Mouse (Mus musculus): Measurements from ENCODE around the gene Slain1. TPM values are rescaled to one million over a fixed set of nuclear protein-coding genes. Genes with fewer than 3 reads are reported as not detected.

Slain1 gene
- 4.6 and 8.3 TPM in 2 replicates for polyA plus RNA-seq (2016; fragmentation: Nextera tagmentation; extraction: Ambion mirVana)

GRCm38 (mm10) chr14:103649896-103650334 is at the start of gene Slain1:
Gene Slain1 (plus strand): TSS chr14:103650228.
- H3K36me3 ChIP-seq = no peaks in the 10 kb centered on the region
- H3K27ac ChIP-seq (replicated peaks) = peak within 1 kb of the TSS; percentile 97
- no peaks in the 10 kb centered on the region for H3K27me3 ChIP-seq (ENCODE audit: low read depth, poor library complexity, severe bottlenecking)
- peaks cover 58% of the 10 kb centered on the region for H3K4me1 ChIP-seq
- peak within 1 kb of the TSS; percentile 99 for H3K4me3 ChIP-seq
- 1% methylated on average over 32 of the region's 32 CpGs for WGBS
- no peaks in the 10 kb centered on the region for H3K9me3 ChIP-seq (replicated peaks)
- peak; percentile 95 for DNase-seq (ENCODE audit: low spot score)

- no peak for DNase-seq (ENCODE audit: low spot score)
- Histone ChIP-seq H3K36me3 (no peaks in the 10 kb centered on the region), H3K4me3 (no peak overlapping the region), H3K27ac (replicated peaks) (no peak overlapping the region), H3K4me1 (no peaks in the 10 kb centered on the region), H3K27me3 (ENCODE audit: low read depth, poor library complexity, severe bottlenecking) (no peaks in the 10 kb centered on the region), H3K9me3 (replicated peaks) (no peaks in the 10 kb centered on the region)
- 91% methylated on average over 8 of the region's 8 CpGs for WGBS
Measured at GRCm38 (mm10) chr14:103608063-103608462, 42.0 kb upstream of the Slain1 start.

- H3K27ac ChIP-seq (replicated peaks) = no peak overlapping the region
- no peak for DNase-seq (ENCODE audit: low spot score)
- H3K9me3 ChIP-seq (replicated peaks) = no peaks in the 10 kb centered on the region
- no peak overlapping the region for H3K4me3 ChIP-seq
- WGBS = 90% methylated on average over 6 of the region's 6 CpGs
- no peaks in the 10 kb centered on the region for H3K36me3 ChIP-seq
- H3K4me1 ChIP-seq = no peaks in the 10 kb centered on the region
- no peaks in the 10 kb centered on the region for H3K27me3 ChIP-seq (ENCODE audit: low read depth, poor library complexity, severe bottlenecking)
Measured at GRCm38 (mm10) chr14:103613573-103614271, 36.3 kb upstream of the Slain1 start.

- Histone ChIP-seq H3K4me1 (no peaks in the 10 kb centered on the region), H3K27me3 (ENCODE audit: low read depth, poor library complexity, severe bottlenecking) (no peaks in the 10 kb centered on the region), H3K36me3 (no peaks in the 10 kb centered on the region), H3K9me3 (replicated peaks) (no peaks in the 10 kb centered on the region), H3K27ac (replicated peaks) (no peak overlapping the region), H3K4me3 (no peak overlapping the region)
- DNase-seq (ENCODE audit: low spot score) = no peak
- 93% methylated on average over 4 of the region's 4 CpGs for WGBS
Measured at GRCm38 (mm10) chr14:103614272-103614587, 35.8 kb upstream of the Slain1 start.

GRCm38 (mm10) chr14:103619756-103620155 is 30.3 kb upstream of the Slain1 start:
- H3K36me3 ChIP-seq = no peaks in the 10 kb centered on the region
- 95% methylated on average over 4 of the region's 4 CpGs for WGBS
- no peak overlapping the region for H3K27ac ChIP-seq (replicated peaks)
- no peaks in the 10 kb centered on the region for H3K9me3 ChIP-seq (replicated peaks)
- no peaks in the 10 kb centered on the region for H3K4me1 ChIP-seq
- no peak overlapping the region for H3K4me3 ChIP-seq
- H3K27me3 ChIP-seq (ENCODE audit: low read depth, poor library complexity, severe bottlenecking) = no peaks in the 10 kb centered on the region
- no peak for DNase-seq (ENCODE audit: low spot score)

GRCm38 (mm10) chr14:103621207-103621606 is 28.8 kb upstream of the Slain1 start:
- DNase-seq (ENCODE audit: low spot score) = no peak

GRCm38 (mm10) chr14:103626100-103626499 is 23.9 kb upstream of the Slain1 start:
- no peak for DNase-seq (ENCODE audit: low spot score)
- no peaks in the 10 kb centered on the region for H3K36me3 ChIP-seq
- no peak overlapping the region for H3K4me3 ChIP-seq
- WGBS = 89% methylated on average over 6 of the region's 6 CpGs
- no peaks in the 10 kb centered on the region for H3K27me3 ChIP-seq (ENCODE audit: low read depth, poor library complexity, severe bottlenecking)
- no peak overlapping the region for H3K27ac ChIP-seq (replicated peaks)
- H3K9me3 ChIP-seq (replicated peaks) = no peaks in the 10 kb centered on the region
- H3K4me1 ChIP-seq = no peaks in the 10 kb centered on the region

More at GRCm38 (mm10) chr14:103621207-103621606, 28.8 kb upstream of the Slain1 start:
- Histone ChIP-seq H3K36me3 (no peaks in the 10 kb centered on the region), H3K4me1 (no peaks in the 10 kb centered on the region), H3K27ac (replicated peaks) (no peak overlapping the region), H3K27me3 (ENCODE audit: low read depth, poor library complexity, severe bottlenecking) (no peaks in the 10 kb centered on the region), H3K4me3 (no peak overlapping the region), H3K9me3 (replicated peaks) (no peaks in the 10 kb centered on the region)
- 89% methylated on average over 2 of the region's 2 CpGs for WGBS

GRCm38 (mm10) chr14:103629639-103630364 is 20.2 kb upstream of the Slain1 start:
- Histone ChIP-seq H3K36me3 (no peaks in the 10 kb centered on the region), H3K9me3 (replicated peaks) (0 out of 2 replicates have a peak, but pooled peaks cover 4% of the 10 kb centered on the region), H3K27me3 (ENCODE audit: low read depth, poor library complexity, severe bottlenecking) (no peaks in the 10 kb centered on the region), H3K4me3 (no peak overlapping the region), H3K27ac (replicated peaks) (no peak overlapping the region), H3K4me1 (no peaks in the 10 kb centered on the region)
- DNase-seq (ENCODE audit: low spot score) = no peak
- 95% methylated on average over 7 of the region's 7 CpGs for WGBS

GRCm38 (mm10) chr14:103630545-103630944 is 19.5 kb upstream of the Slain1 start:
- no peaks in the 10 kb centered on the region for H3K36me3 ChIP-seq
- WGBS = 81% methylated on average over 8 of the region's 8 CpGs
- no peak overlapping the region for H3K27ac ChIP-seq (replicated peaks)
- no peak for DNase-seq (ENCODE audit: low spot score)
- H3K27me3 ChIP-seq (ENCODE audit: low read depth, poor library complexity, severe bottlenecking) = no peaks in the 10 kb centered on the region
- no peaks in the 10 kb centered on the region for H3K4me1 ChIP-seq
- H3K4me3 ChIP-seq = no peak overlapping the region
- H3K9me3 ChIP-seq (replicated peaks) = 0 out of 2 replicates have a peak, but pooled peaks cover 7% of the 10 kb centered on the region

GRCm38 (mm10) chr14:103643933-103644332 is 6.1 kb upstream of the Slain1 start:
- DNase-seq (ENCODE audit: low spot score) = no peak
- 74% methylated on average over 3 of the region's 3 CpGs for WGBS
- H3K4me1 ChIP-seq = peaks cover 20% of the 10 kb centered on the region
- no peak overlapping the region for H3K27ac ChIP-seq (replicated peaks)
- H3K9me3 ChIP-seq (replicated peaks) = no peaks in the 10 kb centered on the region
- H3K36me3 ChIP-seq = no peaks in the 10 kb centered on the region
- no peaks in the 10 kb centered on the region for H3K27me3 ChIP-seq (ENCODE audit: low read depth, poor library complexity, severe bottlenecking)
- H3K4me3 ChIP-seq = no peak overlapping the region

GRCm38 (mm10) chr14:103647981-103648380 is 2.0 kb upstream of the Slain1 start:
- H3K9me3 ChIP-seq (replicated peaks) = no peaks in the 10 kb centered on the region
- no peak for DNase-seq (ENCODE audit: low spot score)
- no peak overlapping the region for H3K4me3 ChIP-seq
- 61% methylated on average over 2 of the region's 2 CpGs for WGBS
- H3K36me3 ChIP-seq = no peaks in the 10 kb centered on the region
- H3K4me1 ChIP-seq = peaks cover 54% of the 10 kb centered on the region
- no peaks in the 10 kb centered on the region for H3K27me3 ChIP-seq (ENCODE audit: low read depth, poor library complexity, severe bottlenecking)
- H3K27ac ChIP-seq (replicated peaks) = peak overlapping the region; percentile 76

GRCm38 (mm10) chr14:103648623-103649255 is 1.3 kb upstream of the Slain1 start:
- no peaks in the 10 kb centered on the region for H3K9me3 ChIP-seq (replicated peaks)
- H3K27me3 ChIP-seq (ENCODE audit: low read depth, poor library complexity, severe bottlenecking) = no peaks in the 10 kb centered on the region
- H3K4me3 ChIP-seq = peak overlapping the region; percentile 18; the same call in 1 of the 2 replicates
- 40% methylated on average over 12 of the region's 12 CpGs for WGBS
- peaks cover 58% of the 10 kb centered on the region for H3K4me1 ChIP-seq
- H3K27ac ChIP-seq (replicated peaks) = peak overlapping the region; percentile 76
- H3K36me3 ChIP-seq = no peaks in the 10 kb centered on the region
- DNase-seq (ENCODE audit: low spot score) = peak; percentile 56

- no peaks in the 10 kb centered on the region for H3K27me3 ChIP-seq (ENCODE audit: low read depth, poor library complexity, severe bottlenecking)
- no peak for DNase-seq (ENCODE audit: low spot score)
- H3K27ac ChIP-seq (replicated peaks) = peak overlapping the region; percentile 97; the same call in 1 of the 2 replicates
- 54% methylated on average over 4 of the region's 4 CpGs for WGBS
- no peaks in the 10 kb centered on the region for H3K9me3 ChIP-seq (replicated peaks)
- H3K4me3 ChIP-seq = peak overlapping the region; percentile 99
- peaks cover 58% of the 10 kb centered on the region for H3K4me1 ChIP-seq
- H3K36me3 ChIP-seq = no peaks in the 10 kb centered on the region
Measured at GRCm38 (mm10) chr14:103649302-103649701, 726 bp upstream of the Slain1 start.
